Mouse (Mus musculus) lung, embryonic 16.5 days (tissue): ENCODE data around the gene Kcnmb1. TPM values are rescaled to one million over a fixed set of nuclear protein-coding genes. Genes with fewer than 3 reads are reported as not detected.

Experiments used
- ATAC-seq: fragments of 200-750 bp; cut with Nextera tagmentation; 2 replicates; pipeline ENCODE4 v1.8.0; 2017; ENCODE audit warnings: low read depth, mild to moderate bottlenecking, moderate library complexity
- H3K27ac ChIP-seq: fragments of 300-500 bp; sonication (generic); 2 replicates; pipeline ENCODE4 v1.5.1; 2014; ENCODE audit warnings: mild to moderate bottlenecking, control low read depth, low read length
- H3K27me3 ChIP-seq: fragments of 300-500 bp; sonication (generic); 2 replicates; pipeline ENCODE4 v1.6.1; 2014; ENCODE audit warnings: low read depth, low read length, mixed read lengths; ENCODE audit not compliant: control insufficient read depth, insufficient read depth
- H3K36me3 ChIP-seq: fragments of 300-500 bp; sonication (generic); 2 replicates; pipeline ENCODE4 v1.6.1; 2014; ENCODE audit warnings: low read length; ENCODE audit not compliant: control insufficient read depth, insufficient read depth
- H3K4me1 ChIP-seq: fragments of 300-500 bp; sonication (generic); replicated peaks from 2 replicates; pipeline ENCODE4 v1.6.1; 2014; ENCODE audit warnings: low read length, mixed read lengths; ENCODE audit not compliant: control insufficient read depth, insufficient read depth
- H3K4me2 ChIP-seq: fragments of 300-500 bp; sonication (generic); 2 replicates; pipeline ENCODE4 v1.6.1; 2014; ENCODE audit warnings: low read depth, low read length, control low read depth
- H3K4me3 ChIP-seq: fragments of 300-500 bp; sonication (generic); 2 replicates; pipeline ENCODE4 v1.5.1; 2014; ENCODE audit warnings: mild to moderate bottlenecking, low read length, control low read depth
- H3K9ac ChIP-seq: fragments of 300-500 bp; sonication (generic); 2 replicates; pipeline ENCODE4 v1.6.1; 2014; ENCODE audit warnings: low read length, control low read depth
- H3K9me3 ChIP-seq: fragments of 300-500 bp; sonication (generic); 2 replicates; pipeline ENCODE4 v1.6.1; 2016; ENCODE audit warnings: low read length; ENCODE audit not compliant: control insufficient read depth
- WGBS: fragments of 180-500 bp; shearing (Covaris S2); extraction: QIAGEN DNeasy Blood & Tissue Kit; methylation state at CpG from one replicate; pipeline ENCODE4 v1.1.7; 2014; 5-methylcytosine and 5-hydroxymethylcytosine counted together
- polyA plus RNA-seq: library from polyadenylated mRNA; unstranded; fragments of >200 nt; fragmentation: Nextera tagmentation; extraction: Ambion mirVana; gene quantifications from 2 replicates; pipeline ENCODE4 v1.2.1, GENCODE M21; 2015

Kcnmb1 gene
- 1.3 and 1.5 TPM in 2 replicates for polyA plus RNA-seq

GRCm38 (mm10) chr11:33962688-33963407, at the start of gene Kcnmb1:
Gene Kcnmb1 (plus strand): TSS chr11:33963013.
- Histone ChIP-seq H3K4me3 (no peak within 1 kb of the TSS), H3K9ac (no peak within 1 kb of the TSS), H3K9me3 (no peaks in the 10 kb centered on the region), H3K36me3 (no peaks in the 10 kb centered on the region), H3K4me2 (0 out of 2 replicates have a peak within 1 kb of the TSS, but pooled peaks have one; percentile 8), H3K27ac (peak within 1 kb of the TSS; percentile 37; the same call in 1 of the 2 replicates), H3K27me3 (no peaks in the 10 kb centered on the region), H3K4me1 (peaks cover 7% of the 10 kb centered on the region; the same call in 1 of the 2 replicates)
- 18% methylated on average over 6 of the region's 6 CpGs for WGBS
- ATAC-seq, result peak; percentile 89

- 0 out of 2 replicates have a peak, but pooled peaks cover 2% of the 10 kb centered on the region for H3K4me1 ChIP-seq
- no peaks in the 10 kb centered on the region for H3K36me3 ChIP-seq
- 0 out of 2 replicates have a peak overlapping the region, but pooled peaks have one; percentile 4 for H3K9ac ChIP-seq
- no peak overlapping the region for H3K4me2 ChIP-seq
- no peak overlapping the region for H3K27ac ChIP-seq
- H3K27me3 ChIP-seq, result no peaks in the 10 kb centered on the region
- no peaks in the 10 kb centered on the region for H3K9me3 ChIP-seq
- 74% methylated on average over 7 of the region's 7 CpGs for WGBS
- no peak overlapping the region for H3K4me3 ChIP-seq
- no peak for ATAC-seq
Measured at GRCm38 (mm10) chr11:33913061-33913460, 49.8 kb upstream of the Kcnmb1 start.

GRCm38 (mm10) chr11:33914216-33914615, 48.6 kb upstream of the Kcnmb1 start:
- no peaks in the 10 kb centered on the region for H3K36me3 ChIP-seq
- H3K27me3 ChIP-seq, result no peaks in the 10 kb centered on the region
- H3K27ac ChIP-seq, result no peak overlapping the region
- H3K9me3 ChIP-seq, result no peaks in the 10 kb centered on the region
- 70% methylated on average over 12 of the region's 12 CpGs for WGBS
- H3K4me2 ChIP-seq, result no peak overlapping the region
- ATAC-seq, result no peak
- H3K9ac ChIP-seq, result no peak overlapping the region
- 0 out of 2 replicates have a peak, but pooled peaks cover 2% of the 10 kb centered on the region for H3K4me1 ChIP-seq
- H3K4me3 ChIP-seq, result no peak overlapping the region

- no peaks in the 10 kb centered on the region for H3K4me1 ChIP-seq
- no peaks in the 10 kb centered on the region for H3K9me3 ChIP-seq
- 25% methylated on average over 6 of the region's 6 CpGs for WGBS
- no peak overlapping the region for H3K4me3 ChIP-seq
- H3K9ac ChIP-seq, result no peak overlapping the region
- peak; percentile 36; the same call in 1 of the 2 replicates for ATAC-seq
- H3K27ac ChIP-seq, result no peak overlapping the region
- H3K36me3 ChIP-seq, result no peaks in the 10 kb centered on the region
- no peaks in the 10 kb centered on the region for H3K27me3 ChIP-seq
- no peak overlapping the region for H3K4me2 ChIP-seq
Measured at GRCm38 (mm10) chr11:33917574-33917973, 45.2 kb upstream of the Kcnmb1 start.

GRCm38 (mm10) chr11:33918424-33918823, 44.4 kb upstream of the Kcnmb1 start:
- Histone ChIP-seq H3K36me3 (no peaks in the 10 kb centered on the region), H3K4me3 (no peak overlapping the region), H3K9me3 (no peaks in the 10 kb centered on the region), H3K4me1 (no peaks in the 10 kb centered on the region), H3K27ac (no peak overlapping the region), H3K27me3 (no peaks in the 10 kb centered on the region), H3K9ac (no peak overlapping the region), H3K4me2 (no peak overlapping the region)
- WGBS, result 49% methylated on average over 2 of the region's 2 CpGs
- no peak for ATAC-seq

GRCm38 (mm10) chr11:33919826-33920225, 43.0 kb upstream of the Kcnmb1 start:
- Histone ChIP-seq H3K4me3 (no peak overlapping the region), H3K4me2 (no peak overlapping the region), H3K9me3 (no peaks in the 10 kb centered on the region), H3K36me3 (no peaks in the 10 kb centered on the region), H3K4me1 (no peaks in the 10 kb centered on the region), H3K27ac (no peak overlapping the region), H3K27me3 (no peaks in the 10 kb centered on the region), H3K9ac (no peak overlapping the region)
- no peak for ATAC-seq
- 73% methylated on average over 7 of the region's 7 CpGs for WGBS

GRCm38 (mm10) chr11:33921451-33921850, 41.4 kb upstream of the Kcnmb1 start:
- Histone ChIP-seq H3K4me1 (peaks cover 1% of the 10 kb centered on the region), H3K4me2 (no peak overlapping the region), H3K27me3 (no peaks in the 10 kb centered on the region), H3K4me3 (no peak overlapping the region), H3K9me3 (no peaks in the 10 kb centered on the region), H3K36me3 (no peaks in the 10 kb centered on the region), H3K27ac (no peak overlapping the region), H3K9ac (no peak overlapping the region)
- no peak for ATAC-seq
- 72% methylated on average over 13 of the region's 13 CpGs for WGBS

- WGBS, result 50% methylated on average over 3 of the region's 3 CpGs
- no peak for ATAC-seq
- Histone ChIP-seq H3K4me1 (peaks cover 6% of the 10 kb centered on the region), H3K9me3 (no peaks in the 10 kb centered on the region), H3K36me3 (no peaks in the 10 kb centered on the region), H3K27me3 (no peaks in the 10 kb centered on the region), H3K4me3 (no peak overlapping the region), H3K4me2 (no peak overlapping the region), H3K27ac (no peak overlapping the region), H3K9ac (no peak overlapping the region)
Measured at GRCm38 (mm10) chr11:33923031-33923430, 39.8 kb upstream of the Kcnmb1 start.

- H3K4me1 ChIP-seq, result peaks cover 6% of the 10 kb centered on the region
- H3K9me3 ChIP-seq, result no peaks in the 10 kb centered on the region
- H3K27ac ChIP-seq, result no peak overlapping the region
- H3K9ac ChIP-seq, result no peak overlapping the region
- H3K36me3 ChIP-seq, result no peaks in the 10 kb centered on the region
- ATAC-seq, result no peak
- no peak overlapping the region for H3K4me2 ChIP-seq
- no peaks in the 10 kb centered on the region for H3K27me3 ChIP-seq
- WGBS, result 49% methylated on average over 8 of the region's 8 CpGs
- H3K4me3 ChIP-seq, result no peak overlapping the region
Measured at GRCm38 (mm10) chr11:33925778-33926177, 37.0 kb upstream of the Kcnmb1 start.
